Mouse (Mus musculus) kidney, embryonic 14.5 days (tissue): ENCODE data around the gene Snrk. TPM values are rescaled to one million over a fixed set of nuclear protein-coding genes. Genes with fewer than 3 reads are reported as not detected.

Source experiments
- ATAC-seq: fragments of 200-750 bp; cut with Nextera tagmentation; 2 replicates; pipeline ENCODE4 v1.8.0; 2017; ENCODE audit warnings: moderate number of reproducible peaks, mild to moderate bottlenecking, moderate TSS enrichment, moderate library complexity; ENCODE audit not compliant: low FRiP score, low TSS enrichment
- H3K27ac ChIP-seq: fragments of 300-500 bp; sonication (generic); 2 replicates; pipeline ENCODE4 v1.5.1; 2014; ENCODE audit warnings: low read depth, mild to moderate bottlenecking, low read length, moderate library complexity, mixed read lengths
- H3K27me3 ChIP-seq: fragments of 300-500 bp; sonication (generic); 2 replicates; pipeline ENCODE4 v1.6.1; 2014; ENCODE audit warnings: mild to moderate bottlenecking, low read length; ENCODE audit not compliant: control insufficient read depth, insufficient read depth
- H3K36me3 ChIP-seq: fragments of 300-500 bp; sonication (generic); 2 replicates; pipeline ENCODE4 v1.6.1; 2014; ENCODE audit warnings: low read length, mixed read lengths; ENCODE audit not compliant: control insufficient read depth, insufficient read depth
- H3K4me1 ChIP-seq: fragments of 300-500 bp; sonication (generic); 2 replicates; pipeline ENCODE4 v1.6.1; 2014; ENCODE audit warnings: low read length, mixed read lengths; ENCODE audit not compliant: control insufficient read depth, insufficient read depth
- H3K4me2 ChIP-seq: fragments of 300-500 bp; sonication (generic); replicated peaks from 2 replicates; pipeline ENCODE4 v1.6.1; 2014; ENCODE audit warnings: low read depth, mild to moderate bottlenecking, low read length
- H3K4me3 ChIP-seq: fragments of 300-500 bp; sonication (generic); 2 replicates; pipeline ENCODE4 v1.5.1; 2014; ENCODE audit warnings: mild to moderate bottlenecking, low read length
- H3K9ac ChIP-seq: fragments of 300-500 bp; sonication (generic); 2 replicates; pipeline ENCODE4 v1.6.1; 2014; ENCODE audit warnings: low read depth, mild to moderate bottlenecking, low read length, moderate library complexity
- H3K9me3 ChIP-seq: fragments of 300-500 bp; sonication (generic); 2 replicates; pipeline ENCODE4 v1.6.1; 2016; ENCODE audit warnings: low read length; ENCODE audit not compliant: control insufficient read depth
- WGBS: fragments of 180-500 bp; shearing (Covaris S2); extraction: QIAGEN DNeasy Blood & Tissue Kit; methylation state at CpG from one replicate; pipeline ENCODE4 v1.1.7; 2014; 5-methylcytosine and 5-hydroxymethylcytosine counted together
- polyA plus RNA-seq: library from polyadenylated mRNA; unstranded; fragments of >200 nt; fragmentation: Nextera tagmentation; extraction: Ambion mirVana; gene quantifications from 2 replicates; pipeline ENCODE4 v1.2.1, GENCODE M21; 2014

Snrk gene
- polyA plus RNA-seq, 1 experiment from 2014 or later = 41.1 TPM

DNA sequence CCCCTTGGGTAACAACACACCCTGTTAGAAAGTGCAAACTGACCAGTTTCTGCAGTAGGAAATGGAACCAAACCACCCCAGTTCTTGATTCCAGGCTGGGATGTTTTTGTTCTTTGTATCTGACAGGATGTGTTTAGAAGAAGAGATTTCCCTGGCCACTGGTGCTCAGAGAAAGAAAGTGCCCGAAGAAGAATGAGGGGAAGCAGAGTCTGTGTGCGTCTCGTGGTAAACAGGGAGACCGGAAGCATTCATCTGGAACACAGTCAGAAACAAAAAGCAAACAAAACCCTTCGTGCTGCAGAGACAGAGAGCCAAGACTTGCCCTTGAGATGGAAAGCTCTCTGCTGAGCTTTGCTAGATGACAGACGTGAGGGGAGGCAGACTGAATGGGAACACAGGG is 32.0 kb upstream of the Snrk start:
- Histone ChIP-seq H3K9me3 (no peaks in the 10 kb centered on the region), H3K4me1 (no peaks in the 10 kb centered on the region; the same call in 1 of the 2 replicates), H3K4me3 (no peak overlapping the region), H3K9ac (no peak overlapping the region), H3K27ac (peak overlapping the region; percentile 66), H3K36me3 (no peaks in the 10 kb centered on the region), H3K27me3 (no peaks in the 10 kb centered on the region), H3K4me2 (no peak overlapping the region)
- WGBS = 33% methylated on average over 6 of the region's 6 CpGs
- no peak for ATAC-seq

DNA sequence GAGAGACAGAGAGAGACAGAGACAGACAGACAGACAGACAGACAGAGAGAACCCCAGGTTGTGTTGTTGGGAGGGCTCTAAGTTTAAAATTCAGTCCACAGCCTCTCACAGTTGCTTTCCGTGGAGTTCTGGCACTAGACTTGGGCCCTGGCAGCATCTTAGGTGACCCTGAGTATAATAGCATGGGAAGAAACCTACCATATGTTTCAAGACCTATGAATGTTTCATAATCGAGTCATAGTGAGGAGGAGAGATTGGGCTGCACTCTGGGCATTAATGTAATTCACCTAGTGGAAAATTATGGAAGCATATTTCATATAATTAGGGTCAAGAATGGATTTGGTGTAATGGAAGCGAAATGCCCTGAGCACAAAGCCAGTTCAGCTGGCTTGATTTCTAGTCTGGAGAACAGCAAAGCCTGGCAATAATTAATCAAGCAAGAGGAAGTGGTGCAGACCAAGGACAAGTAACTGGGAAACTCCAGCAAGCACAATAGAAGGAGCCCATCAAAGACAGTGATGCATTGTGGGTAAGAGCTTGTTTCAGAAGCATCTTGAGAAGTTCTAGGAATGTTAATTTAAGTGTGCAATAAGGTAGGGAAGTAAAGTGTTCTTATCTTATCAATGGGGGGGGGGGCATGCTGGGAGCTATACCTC is 31.4 kb upstream of the Snrk start:
- H3K4me1 ChIP-seq = no peaks in the 10 kb centered on the region; the same call in 1 of the 2 replicates
- no peak overlapping the region for H3K9ac ChIP-seq
- H3K27ac ChIP-seq = peak overlapping the region; percentile 66
- 70% methylated on average over 3 of the region's 3 CpGs for WGBS
- no peaks in the 10 kb centered on the region for H3K9me3 ChIP-seq
- no peak overlapping the region for H3K4me2 ChIP-seq
- H3K27me3 ChIP-seq = no peaks in the 10 kb centered on the region
- no peaks in the 10 kb centered on the region for H3K36me3 ChIP-seq
- no peak overlapping the region for H3K4me3 ChIP-seq
- no peak for ATAC-seq

DNA sequence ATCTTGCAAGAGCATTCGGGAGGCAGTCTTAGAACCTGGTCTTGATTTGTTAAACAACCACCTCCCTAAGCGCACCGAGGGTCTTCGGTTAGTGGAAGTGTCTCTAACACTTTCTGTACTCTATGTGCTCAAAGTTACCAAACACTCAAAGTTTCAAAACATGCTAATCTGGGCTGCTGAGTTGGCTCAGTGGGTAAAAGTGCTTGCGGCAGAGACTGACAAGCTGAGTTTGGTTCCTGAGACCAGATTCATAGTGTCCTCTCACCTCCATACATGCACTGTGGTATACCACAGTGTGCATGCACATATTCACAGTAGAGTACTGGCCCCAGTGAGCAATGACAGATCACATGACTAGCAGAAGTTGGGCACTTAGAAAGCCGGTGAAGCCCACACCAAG is 30.0 kb upstream of the Snrk start:
- no peak for ATAC-seq
- 94% methylated on average over 6 of the region's 6 CpGs for WGBS
- H3K4me2 ChIP-seq = no peak overlapping the region
- H3K27ac ChIP-seq = no peak overlapping the region
- no peak overlapping the region for H3K9ac ChIP-seq
- no peaks in the 10 kb centered on the region for H3K27me3 ChIP-seq
- H3K36me3 ChIP-seq = no peaks in the 10 kb centered on the region
- H3K4me3 ChIP-seq = no peak overlapping the region
- H3K9me3 ChIP-seq = no peaks in the 10 kb centered on the region
- no peaks in the 10 kb centered on the region; the same call in 1 of the 2 replicates for H3K4me1 ChIP-seq

DNA sequence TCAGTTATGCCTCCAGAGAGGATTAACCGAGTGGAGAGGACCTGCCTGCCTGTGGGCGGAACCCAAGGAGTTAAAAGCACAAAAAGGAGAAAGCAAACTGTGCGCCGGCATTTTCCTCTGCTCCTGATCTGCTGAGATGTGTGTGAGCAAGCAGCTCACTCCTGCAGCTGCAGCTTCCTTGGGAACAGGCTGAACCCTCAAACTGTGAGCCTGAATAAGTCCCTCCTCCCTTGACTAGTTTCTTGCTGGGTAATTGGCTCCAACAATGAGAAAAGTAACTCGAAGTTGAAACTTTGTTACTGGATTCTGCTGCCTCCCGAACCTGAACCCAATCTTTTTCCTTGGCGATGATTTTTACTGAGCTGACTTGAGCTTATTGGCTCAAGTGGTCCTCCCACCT is 25.9 kb upstream of the Snrk start:
- H3K27ac ChIP-seq = no peak overlapping the region
- WGBS = 60% methylated on average over 7 of the region's 7 CpGs
- H3K4me3 ChIP-seq = no peak overlapping the region

DNA sequence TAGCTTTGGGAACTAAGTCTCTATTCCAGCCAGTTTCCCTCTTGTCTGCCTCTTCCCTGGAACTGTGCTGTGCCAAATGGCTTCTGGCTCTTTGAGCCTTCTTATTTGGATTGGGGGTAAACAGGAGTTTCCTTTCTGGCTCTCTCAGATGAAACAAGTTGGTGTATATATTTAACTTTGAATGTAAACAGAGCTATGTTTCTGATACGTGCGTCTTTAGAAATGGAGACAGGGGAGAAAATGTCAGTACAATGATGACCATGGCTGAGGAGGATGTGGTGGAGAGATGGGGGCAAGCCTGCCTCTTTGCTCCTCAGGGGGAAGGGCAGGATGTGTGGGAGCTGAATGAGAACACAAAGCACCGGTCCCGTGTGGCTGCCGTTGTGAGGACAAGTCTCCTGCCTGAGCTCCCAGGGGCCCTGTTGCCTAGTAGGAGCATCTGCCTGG is 25.3 kb upstream of the Snrk start:
- H3K4me2 ChIP-seq = no peak overlapping the region

More for the DNA sequence above, 25.9 kb upstream of the Snrk start:
- Histone ChIP-seq H3K4me2 (no peak overlapping the region), H3K9me3 (no peaks in the 10 kb centered on the region), H3K36me3 (no peaks in the 10 kb centered on the region), H3K4me1 (no peaks in the 10 kb centered on the region), H3K9ac (no peak overlapping the region), H3K27me3 (no peaks in the 10 kb centered on the region)
- no peak for ATAC-seq

DNA sequence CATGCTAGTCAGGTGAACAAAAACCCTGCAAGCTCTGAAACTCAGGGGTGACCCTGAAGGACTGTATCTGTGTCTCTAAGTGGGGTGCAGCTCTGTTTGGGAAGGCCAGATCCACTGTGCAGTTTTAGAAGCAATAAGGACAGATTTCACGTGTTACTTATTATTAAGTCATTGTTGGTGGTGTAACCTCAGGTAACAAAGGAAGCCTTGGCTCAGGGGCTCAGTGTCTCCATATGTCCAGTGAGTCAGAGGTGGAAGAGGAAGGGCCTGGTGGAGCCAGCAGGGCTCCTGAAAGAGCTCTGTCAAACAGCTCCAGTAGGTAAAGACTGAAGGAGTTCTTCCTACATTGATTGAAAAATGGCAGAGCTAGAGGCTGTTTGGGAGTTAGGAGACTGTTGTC is 22.9 kb upstream of the Snrk start:
- no peak for ATAC-seq
- no peaks in the 10 kb centered on the region for H3K4me1 ChIP-seq
- no peaks in the 10 kb centered on the region for H3K36me3 ChIP-seq
- H3K9ac ChIP-seq = no peak overlapping the region
- no peak overlapping the region for H3K4me2 ChIP-seq
- WGBS = 90% methylated on average over 1 of the region's 1 CpGs
- no peak overlapping the region for H3K4me3 ChIP-seq
- H3K27ac ChIP-seq = no peak overlapping the region
- H3K9me3 ChIP-seq = no peaks in the 10 kb centered on the region
- no peaks in the 10 kb centered on the region for H3K27me3 ChIP-seq

More for the DNA sequence above, 25.3 kb upstream of the Snrk start:
- no peak for ATAC-seq
- 44% methylated on average over 5 of the region's 5 CpGs for WGBS
- Histone ChIP-seq H3K27ac (no peak overlapping the region), H3K27me3 (no peaks in the 10 kb centered on the region), H3K9ac (no peak overlapping the region), H3K9me3 (no peaks in the 10 kb centered on the region), H3K4me3 (no peak overlapping the region), H3K4me1 (no peaks in the 10 kb centered on the region), H3K36me3 (no peaks in the 10 kb centered on the region)

DNA sequence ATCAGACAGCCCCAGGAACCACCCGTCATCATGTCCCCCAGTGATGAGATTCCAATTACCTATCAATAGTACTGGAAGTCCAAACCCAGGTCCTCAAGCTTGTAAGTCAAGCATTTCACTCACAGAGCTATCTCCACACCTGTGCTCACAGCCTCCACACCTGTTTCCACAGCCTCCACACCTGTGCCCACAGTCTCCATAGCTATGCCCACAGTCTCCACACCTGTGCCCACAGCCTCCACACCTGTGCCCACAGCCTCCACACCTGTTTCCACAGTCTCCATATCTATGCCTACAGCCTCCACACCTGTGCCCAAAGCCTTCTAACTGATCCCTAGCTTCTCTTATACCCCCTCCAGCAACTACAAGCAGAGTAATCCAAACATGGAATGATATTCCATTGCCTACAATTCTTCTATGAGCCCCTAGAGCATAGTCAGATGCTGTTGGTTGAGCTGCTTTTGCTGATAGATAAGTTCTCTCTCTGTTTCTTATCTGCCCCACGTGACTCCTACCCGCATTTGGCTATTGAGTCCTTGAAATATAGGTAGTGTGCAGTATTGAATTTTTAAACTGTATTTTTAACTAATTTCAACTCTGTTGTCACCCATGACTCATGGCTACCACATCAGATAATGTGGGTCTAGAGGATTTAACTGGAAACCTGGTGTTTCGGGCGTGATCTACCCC is 20.1 kb upstream of the Snrk start:
- Histone ChIP-seq H3K9me3 (no peaks in the 10 kb centered on the region), H3K9ac (no peak overlapping the region), H3K4me3 (no peak overlapping the region), H3K27me3 (no peaks in the 10 kb centered on the region), H3K27ac (no peak overlapping the region), H3K4me1 (no peaks in the 10 kb centered on the region), H3K4me2 (no peak overlapping the region), H3K36me3 (no peaks in the 10 kb centered on the region)
- WGBS = 91% methylated on average over 5 of the region's 5 CpGs
- no peak for ATAC-seq

DNA sequence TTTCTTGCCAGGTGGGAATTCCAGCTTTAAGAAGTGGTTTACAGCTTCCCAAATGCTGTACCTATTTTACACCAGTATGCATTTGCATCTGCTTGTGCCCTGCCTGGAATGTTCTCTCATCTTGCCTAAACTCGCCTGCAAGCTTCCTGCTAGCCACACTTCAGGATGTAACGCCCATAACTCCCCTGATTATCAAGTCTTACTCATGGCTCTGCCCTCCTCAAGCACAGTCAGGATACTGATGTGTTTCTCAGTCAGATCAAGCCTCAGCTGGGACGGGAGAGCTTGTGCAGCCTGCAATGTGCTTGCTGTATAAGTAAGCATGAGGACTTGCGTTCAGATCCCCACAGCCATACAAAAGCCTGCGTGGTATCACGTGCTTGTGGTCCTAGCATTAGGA is 19.5 kb upstream of the Snrk start:
- Histone ChIP-seq H3K4me2 (no peak overlapping the region), H3K4me3 (no peak overlapping the region), H3K4me1 (no peaks in the 10 kb centered on the region), H3K9me3 (no peaks in the 10 kb centered on the region), H3K27me3 (no peaks in the 10 kb centered on the region), H3K9ac (no peak overlapping the region), H3K36me3 (no peaks in the 10 kb centered on the region), H3K27ac (no peak overlapping the region)
- 66% methylated on average over 6 of the region's 6 CpGs for WGBS
- no peak for ATAC-seq

DNA sequence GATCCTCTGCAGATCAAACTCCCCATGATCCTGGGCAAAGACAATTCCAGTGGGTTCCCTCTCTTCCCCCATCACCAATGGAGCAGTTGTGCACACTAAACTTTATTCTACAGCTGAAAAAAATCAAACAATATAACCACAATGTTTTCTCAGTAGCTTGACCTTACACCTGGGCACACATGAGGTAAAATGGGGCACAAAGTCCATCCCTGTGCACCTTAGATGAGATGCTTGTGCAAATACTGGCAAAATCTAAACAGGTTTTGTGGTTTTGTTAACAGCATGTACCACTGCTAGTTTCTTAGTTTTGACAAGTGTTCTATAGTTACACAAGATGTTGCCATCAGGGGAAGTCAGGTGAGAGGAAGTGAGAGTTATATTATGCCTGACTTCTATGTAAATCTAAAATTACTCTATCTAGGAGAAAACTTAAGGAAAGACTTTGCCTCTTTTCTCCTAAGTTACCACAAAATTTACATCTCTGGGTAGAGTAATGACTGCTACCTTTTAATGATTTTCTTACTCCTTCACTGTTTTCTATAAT is 16.4 kb upstream of the Snrk start:
- H3K9me3 ChIP-seq = no peaks in the 10 kb centered on the region
- no peak for ATAC-seq
- H3K27me3 ChIP-seq = no peaks in the 10 kb centered on the region
- no peaks in the 10 kb centered on the region for H3K36me3 ChIP-seq
- no peak overlapping the region for H3K27ac ChIP-seq
- no peak overlapping the region for H3K4me3 ChIP-seq
- H3K4me2 ChIP-seq = no peak overlapping the region
- H3K9ac ChIP-seq = no peak overlapping the region
- no peaks in the 10 kb centered on the region for H3K4me1 ChIP-seq
